ENCODE assay signal across 24 mouse cellular contexts in genomic region chr7:113219864-113220263, GRCm38 (mm10). TPM values are rescaled to one million over a fixed set of nuclear protein-coding genes. Genes with fewer than 3 reads are reported as not detected.
A peak's percentile ranks its signal among the peaks of the same experiment; 100 is the strongest.
DNase-seq lines count a peak whose midpoint lies in the region; ATAC-seq and TF ChIP-seq lines count a peak whose summit lies in the region.
"Had no signal": no experiment of that assay in that cellular context is flagged by ENCODE, and none has a peak within 500 bp of the region (broad histone marks: within the 10 kb centered on the region; RNA-seq: fewer than 3 reads in every experiment).

No protein-coding gene starts in this region.

- H3K36me3 ChIP-seq in kidney, adult 2 months (ENCODE audit: control insufficient read depth, insufficient read depth, low read length): no peaks in the 10 kb centered on the region; the same call in 1 of the 2 replicates
- H3K36me3 ChIP-seq in kidney, embryonic 15.5 days: no peaks in the 10 kb centered on the region
- H3K36me3 ChIP-seq: embryonic facial prominence, embryonic 12.5 days; embryonic facial prominence, embryonic 15.5 days; G1E; heart, embryonic 10.5 days; heart, embryonic 13.5 days had no signal

- H3K9me3 ChIP-seq in kidney, embryonic 15.5 days (replicated peaks): no peaks in the 10 kb centered on the region
- H3K9me3 ChIP-seq: embryonic facial prominence, embryonic 12.5 days; embryonic facial prominence, embryonic 15.5 days; G1E; heart, embryonic 10.5 days; heart, embryonic 13.5 days had no signal

- H3K27me3 ChIP-seq in kidney, adult 2 months (replicated peaks; ENCODE audit: control insufficient read depth, insufficient read depth, low read length): no peaks in the 10 kb centered on the region
- H3K27me3 ChIP-seq in kidney, embryonic 15.5 days: no peaks in the 10 kb centered on the region
- H3K27me3 ChIP-seq: CH12.LX; embryonic facial prominence, embryonic 12.5 days; embryonic facial prominence, embryonic 15.5 days; heart, embryonic 13.5 days; Patski had no signal

- no peak for TF ChIP-seq CTCF in kidney, adult 2 months (conservative IDR thresholded peaks at IDR 0.05; ENCODE audit: insufficient read depth, insufficient read length, low read depth, low read length)

- WGBS in kidney, adult 2 months: 73% methylated on average over 3 of the region's 3 CpGs
- WGBS in kidney, embryonic 15.5 days: 79% methylated on average over 3 of the region's 3 CpGs

- no peak overlapping the region for H3K4me3 ChIP-seq in kidney, adult 2 months (ENCODE audit: insufficient read depth, low read depth, low read length)
- no peak overlapping the region for H3K4me3 ChIP-seq in kidney, embryonic 15.5 days (replicated peaks)
- H3K4me3 ChIP-seq: embryonic facial prominence, embryonic 12.5 days; embryonic facial prominence, embryonic 15.5 days; gastrocnemius, adult 2 months; heart, embryonic 10.5 days; heart, embryonic 13.5 days had no signal

- no peak for TF ChIP-seq POLR2A in kidney, adult 2 months (IDR thresholded peaks at IDR 0.05; ENCODE audit: low read depth, low read length)

- ATAC-seq in kidney, embryonic 15.5 days (replicated peaks; ENCODE audit: low FRiP score): no peak
- ATAC-seq: forebrain, embryonic 14.5 days; forebrain, postnatal 0 days; Patski had no signal

- peaks cover 8% of the 10 kb centered on the region; the same call in 1 of the 2 replicates for H3K4me1 ChIP-seq in kidney, adult 2 months (ENCODE audit: control insufficient read depth, insufficient read depth, low read length)
- H3K4me1 ChIP-seq in kidney, embryonic 15.5 days: 0 out of 2 replicates have a peak, but pooled peaks cover 5% of the 10 kb centered on the region

- DNase-seq in cerebellum, postnatal 14 days: peak; percentile 52 to 53
- DNase-seq in cerebellum, adult 18-20 months: no peak
- peak; percentile 81 for DNase-seq in kidney, adult 2 months
- DNase-seq in kidney, postnatal 36 days: peak; percentile 52 to 57
- no peak for DNase-seq in kidney, postnatal 4 days
- peak; percentile 1 for DNase-seq in right cerebral cortex, postnatal 14 days
- no peak for DNase-seq in right cerebral cortex, adult 18-20 months
- DNase-seq: B cell, adult 2 months; cerebellum, adult 8-10 months; cerebellum, postnatal 25 days; forebrain, postnatal 0 days; gastrocnemius, adult 2 months; heart, adult 18-20 months had no signal

- H3K4me2 ChIP-seq in kidney, embryonic 15.5 days: no peak overlapping the region
- H3K4me2 ChIP-seq: embryonic facial prominence, embryonic 12.5 days; embryonic facial prominence, embryonic 15.5 days; heart, embryonic 13.5 days; hindbrain, embryonic 14.5 days had no signal

- no peak overlapping the region for H3K9ac ChIP-seq in kidney, embryonic 15.5 days
- H3K9ac ChIP-seq: embryonic facial prominence, embryonic 12.5 days; embryonic facial prominence, embryonic 15.5 days; forebrain, postnatal 0 days; heart, embryonic 13.5 days; hindbrain, embryonic 14.5 days had no signal

- H3K27ac ChIP-seq in kidney, adult 2 months (ENCODE audit: insufficient read depth, low read depth, low read length): no peak overlapping the region
- H3K27ac ChIP-seq in kidney, embryonic 15.5 days: no peak overlapping the region
- H3K27ac ChIP-seq: embryonic facial prominence, embryonic 12.5 days; embryonic facial prominence, embryonic 15.5 days; heart, embryonic 10.5 days; heart, embryonic 13.5 days; hindbrain, embryonic 14.5 days; hindbrain, postnatal 0 days had no signal

RNA-seq across cellular contexts. Expression of gene Arntl, which starts 12.6 kb away (rescaled TPM):
- polyA plus RNA-seq in kidney, adult 2 months (2012; rRNA removed): 6.0 and 7.3 TPM in 2 replicates
- polyA plus RNA-seq in kidney, embryonic 15.5 days (2015; fragmentation: Nextera tagmentation; extraction: Ambion mirVana): 9.3 and 10.1 TPM in 2 replicates

Comparison
In these comparisons a context has a peak if more than half of its experiments do, and no peak if none do; other contexts are left out.
1. DNase-seq: peak in cerebellum, postnatal 14 days (2 of 2), kidney, adult 2 months (single experiment), kidney, postnatal 36 days (2 of 2) and right cerebral cortex, postnatal 14 days (single experiment); none in cerebellum, adult 18-20 months (0 of 2), kidney, postnatal 4 days (0 of 2) and right cerebral cortex, adult 18-20 months (single experiment).